Mouse (Mus musculus) mesoderm, embryonic 11.5 days (tissue): ENCODE data around the gene 2610028H24Rik.
A peak's percentile ranks its signal among the peaks of the same experiment; 100 is the strongest.

Source experiments
- DNase-seq: peaks from one replicate; pipeline ENCODE4 v3.0.0-alpha.2; 2012; ENCODE audit warnings: low read depth, low spot score

The 2610028H24Rik gene

DNA sequence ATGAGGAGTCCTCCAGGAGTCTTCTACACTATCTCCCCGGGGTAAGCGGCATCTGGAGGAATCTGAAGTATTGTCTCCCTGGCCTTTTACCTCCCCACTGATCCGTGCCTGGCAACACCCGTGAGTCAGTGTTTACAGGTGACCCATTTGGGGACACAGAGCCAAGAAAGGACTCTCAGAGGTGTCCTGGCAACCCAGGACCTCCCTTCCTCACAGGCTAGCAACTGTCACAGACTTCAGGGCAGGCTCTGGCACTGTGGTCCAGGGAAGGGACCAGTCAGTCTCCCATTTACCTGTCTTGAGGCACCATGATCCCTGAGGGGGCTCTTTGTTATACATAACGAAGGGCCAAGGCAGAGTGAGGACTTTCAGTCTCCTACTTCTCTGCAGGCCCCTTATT lies at the start of gene 2610028H24Rik:
Gene 2610028H24Rik (plus strand): TSS at position 231 of the 400 bp plus-strand sequence.
- DNase-seq = no peak

DNA sequence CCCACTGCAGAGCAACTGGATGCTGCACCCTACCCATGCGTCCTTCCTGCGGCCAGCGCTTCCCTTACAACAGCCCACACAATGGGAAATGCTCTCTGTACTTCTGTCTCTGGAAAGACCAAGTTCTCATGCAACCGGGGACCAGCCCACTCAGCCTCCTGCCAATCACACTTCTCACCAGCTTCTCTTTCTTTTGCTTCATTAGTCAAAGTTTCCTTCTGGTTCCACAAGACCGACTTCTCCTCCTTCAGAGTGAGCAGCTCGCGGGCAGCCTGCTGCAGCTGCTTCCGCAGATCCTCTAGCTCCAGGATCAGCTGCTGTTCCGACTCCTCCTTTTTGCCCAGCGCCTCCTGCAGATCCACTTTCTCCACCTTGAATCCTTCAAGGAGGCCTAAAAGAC lies 40.4 kb upstream of the 2610028H24Rik start:
- DNase-seq = no peak

DNA sequence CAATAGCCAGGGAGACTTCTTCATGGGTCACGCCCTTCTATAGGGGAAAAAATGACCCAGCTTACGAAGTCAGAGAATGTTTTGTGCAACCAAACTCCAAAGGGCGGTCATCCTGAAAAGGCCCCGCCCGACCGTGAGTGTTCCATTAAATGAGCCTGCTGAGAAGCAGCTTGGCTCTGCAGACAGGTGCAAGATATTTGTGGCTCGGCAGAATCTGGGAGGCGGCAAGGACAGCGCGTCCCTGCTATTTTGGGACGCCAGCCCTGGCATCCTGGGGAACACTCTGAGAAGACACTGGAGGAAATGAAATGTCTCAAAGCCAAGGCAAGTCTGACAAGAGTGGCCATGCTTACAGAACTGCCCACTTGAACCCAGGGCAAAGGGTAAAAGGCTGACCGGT lies 32.1 kb upstream of the 2610028H24Rik start:
- DNase-seq = no peak

DNA sequence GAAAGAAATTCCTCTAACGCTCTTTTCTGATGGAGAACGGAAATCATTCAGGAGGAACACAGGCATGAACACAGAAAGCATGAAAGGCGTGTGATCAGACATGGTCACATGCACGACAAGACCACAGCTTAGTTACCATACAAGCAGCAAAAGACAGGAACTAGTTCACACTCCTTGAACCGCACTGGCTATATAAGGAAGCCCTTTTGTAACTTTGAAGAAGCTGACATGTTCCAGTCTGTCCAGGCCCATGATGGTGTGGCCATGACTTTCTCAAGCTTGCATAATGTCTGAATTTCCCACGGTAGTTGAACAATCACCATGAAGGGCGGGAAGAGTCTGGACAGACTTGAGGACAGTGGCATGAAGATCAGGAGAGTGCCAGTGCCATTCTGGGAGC lies 23.2 kb upstream of the 2610028H24Rik start:
- no peak for DNase-seq

DNA sequence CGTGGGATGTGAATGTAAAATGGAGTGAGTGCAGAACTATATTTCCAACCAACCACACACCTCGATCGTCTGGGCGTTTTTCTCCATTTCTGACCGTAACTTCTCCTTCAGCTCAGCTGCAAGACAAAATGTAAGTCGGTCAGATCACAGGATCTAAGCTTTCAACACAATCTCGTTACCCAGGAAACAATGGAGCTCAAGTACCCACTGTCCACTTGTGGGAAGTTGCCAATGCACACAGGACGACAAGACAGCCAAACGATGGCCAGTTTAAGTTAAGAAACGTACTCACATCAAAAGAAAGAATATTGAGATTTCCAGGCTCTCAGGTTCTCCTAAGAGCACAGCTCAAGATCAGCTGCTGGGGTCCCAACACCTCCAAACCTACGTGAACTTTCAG lies 15.0 kb upstream of the 2610028H24Rik start:
- no peak for DNase-seq

DNA sequence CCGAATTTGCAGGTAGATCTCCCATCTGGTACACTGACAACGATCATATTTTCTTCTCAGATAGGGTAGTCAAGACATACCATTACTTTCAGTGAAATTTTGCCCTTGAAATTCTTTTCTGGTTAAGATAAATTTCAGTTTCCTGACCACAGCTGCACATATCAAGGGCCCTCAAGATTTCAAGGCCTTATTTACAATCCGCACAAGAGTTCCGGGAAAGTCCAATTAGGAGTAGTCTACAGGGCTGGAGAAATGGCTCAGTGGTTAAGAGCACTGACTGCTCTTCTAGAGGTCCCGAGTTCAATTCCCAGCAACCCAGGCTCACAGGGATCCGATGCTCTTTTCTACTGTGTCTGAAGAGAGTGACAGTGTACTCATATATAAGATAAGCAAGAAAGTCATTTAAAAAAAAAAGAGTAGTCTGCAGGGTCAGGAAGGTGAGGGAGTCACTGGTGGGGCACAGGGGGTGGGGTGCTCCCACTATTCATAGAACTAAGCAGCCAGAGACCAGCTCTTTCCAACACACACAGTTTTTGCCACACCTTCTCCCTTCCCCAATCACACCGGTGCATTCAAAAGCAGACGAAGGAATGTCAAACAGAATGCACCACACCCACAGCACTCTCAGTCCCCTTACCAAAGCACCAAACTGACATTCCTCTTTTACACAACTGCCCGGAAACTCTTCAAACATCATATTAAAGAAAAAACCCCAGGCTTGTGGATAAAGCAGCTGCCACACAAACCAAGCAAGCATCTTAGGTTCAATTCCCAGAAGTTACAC lies 9.6 kb upstream of the 2610028H24Rik start:
- DNase-seq = no peak

DNA sequence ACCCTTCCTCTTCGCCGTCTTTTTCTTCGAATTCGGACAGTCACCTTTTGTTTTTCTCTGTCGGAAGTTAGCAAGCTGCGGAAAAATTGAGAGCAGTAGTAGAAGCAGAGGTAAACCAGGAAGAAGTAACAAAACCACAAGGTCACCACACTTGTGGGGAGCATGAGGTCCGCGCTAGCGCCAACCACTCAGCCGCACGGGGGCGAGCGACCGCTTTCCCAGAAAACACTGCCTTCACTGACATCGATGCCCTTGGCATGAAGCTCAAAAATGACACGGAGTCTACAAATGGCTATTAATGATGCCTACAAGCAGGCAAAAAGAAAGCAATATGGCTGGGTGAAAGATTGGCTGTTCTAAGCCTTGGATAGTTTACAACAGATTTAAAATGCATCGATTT lies 8.6 kb upstream of the 2610028H24Rik start, which contains the start of gene AC141477.1:
Gene AC141477.1 (minus strand): TSS at position 164 of the 400 bp plus-strand sequence.
- DNase-seq = no peak

DNA sequence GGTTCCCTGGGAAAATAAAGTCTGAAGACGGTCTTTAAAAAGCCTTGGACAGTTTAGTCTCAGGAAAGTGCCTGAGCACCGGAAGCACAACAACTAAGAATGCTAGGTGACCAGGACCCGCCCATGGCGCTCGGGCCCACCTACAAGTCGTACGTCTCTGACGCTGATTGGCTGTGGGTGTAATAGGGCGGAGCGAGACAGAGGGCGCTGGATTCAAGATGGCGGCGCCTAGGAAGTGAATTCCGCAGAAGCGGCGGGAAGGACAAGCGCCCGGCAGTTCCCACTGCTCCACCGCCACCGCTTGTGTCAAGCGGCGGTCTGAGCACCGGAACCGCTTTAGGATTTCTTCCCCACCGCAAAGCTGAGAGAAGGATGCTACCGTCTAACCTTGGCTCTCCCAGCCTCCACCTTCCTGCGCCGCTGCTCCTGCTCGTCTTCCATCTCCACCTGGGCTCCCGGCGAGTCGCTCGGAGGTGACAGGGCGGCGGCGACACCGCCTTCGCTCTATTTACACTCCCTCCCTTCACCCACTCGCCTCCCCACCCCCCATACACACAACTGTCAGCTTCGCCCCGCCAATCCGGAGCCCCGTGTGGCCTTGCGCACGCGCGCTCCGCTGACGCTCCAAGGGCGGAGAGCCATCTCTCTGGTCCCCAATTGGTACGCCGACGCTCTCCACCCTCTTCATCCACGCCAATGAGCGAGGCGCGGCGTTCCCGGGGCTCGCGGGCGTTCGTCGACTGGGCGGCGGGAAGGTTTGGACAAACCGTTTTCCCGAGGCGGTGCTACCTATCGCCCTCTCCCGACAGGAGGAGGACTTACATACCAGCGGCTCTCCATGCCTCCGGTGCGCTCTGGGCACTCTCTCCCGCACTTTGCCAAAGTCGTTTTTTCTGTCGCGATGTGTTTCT lies 6.4 kb upstream of the 2610028H24Rik start, which contains the start of gene Pcnt:
Gene Pcnt (minus strand): TSS at position 609 of the 911 bp plus-strand sequence.
- DNase-seq = peak; percentile 99

DNA sequence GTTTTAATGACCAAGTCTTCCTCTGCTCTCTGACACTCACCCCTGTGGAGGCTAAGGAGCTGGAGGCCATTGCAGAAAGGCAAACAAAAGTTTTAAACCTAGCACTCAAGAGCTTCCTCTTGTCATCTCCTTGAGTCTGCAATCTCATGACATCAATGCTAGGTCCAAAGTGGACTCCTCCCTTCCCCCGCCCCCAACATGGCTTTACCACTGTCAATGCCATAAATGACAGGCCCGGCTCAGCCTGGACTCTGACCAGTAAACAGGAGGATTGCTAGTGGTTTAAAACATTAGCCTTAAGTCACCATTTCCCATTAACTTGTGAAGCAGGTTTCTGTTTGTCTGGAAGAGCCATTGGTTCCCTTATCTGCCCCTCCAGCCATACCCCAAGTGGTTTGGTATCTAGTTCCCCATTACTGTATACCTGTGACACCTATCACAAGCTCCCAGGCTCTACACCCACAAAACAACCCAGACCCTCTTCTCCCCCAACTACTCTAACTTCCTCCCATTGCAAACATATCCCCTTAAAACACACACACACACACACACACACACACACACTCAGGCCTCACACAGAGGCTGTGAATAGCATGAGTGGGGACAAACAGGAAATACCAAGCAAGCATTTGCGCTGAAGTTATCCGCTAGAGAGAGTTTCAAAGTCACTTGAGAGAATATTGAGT lies 2.7 kb upstream of the 2610028H24Rik start:
- DNase-seq = no peak

DNA sequence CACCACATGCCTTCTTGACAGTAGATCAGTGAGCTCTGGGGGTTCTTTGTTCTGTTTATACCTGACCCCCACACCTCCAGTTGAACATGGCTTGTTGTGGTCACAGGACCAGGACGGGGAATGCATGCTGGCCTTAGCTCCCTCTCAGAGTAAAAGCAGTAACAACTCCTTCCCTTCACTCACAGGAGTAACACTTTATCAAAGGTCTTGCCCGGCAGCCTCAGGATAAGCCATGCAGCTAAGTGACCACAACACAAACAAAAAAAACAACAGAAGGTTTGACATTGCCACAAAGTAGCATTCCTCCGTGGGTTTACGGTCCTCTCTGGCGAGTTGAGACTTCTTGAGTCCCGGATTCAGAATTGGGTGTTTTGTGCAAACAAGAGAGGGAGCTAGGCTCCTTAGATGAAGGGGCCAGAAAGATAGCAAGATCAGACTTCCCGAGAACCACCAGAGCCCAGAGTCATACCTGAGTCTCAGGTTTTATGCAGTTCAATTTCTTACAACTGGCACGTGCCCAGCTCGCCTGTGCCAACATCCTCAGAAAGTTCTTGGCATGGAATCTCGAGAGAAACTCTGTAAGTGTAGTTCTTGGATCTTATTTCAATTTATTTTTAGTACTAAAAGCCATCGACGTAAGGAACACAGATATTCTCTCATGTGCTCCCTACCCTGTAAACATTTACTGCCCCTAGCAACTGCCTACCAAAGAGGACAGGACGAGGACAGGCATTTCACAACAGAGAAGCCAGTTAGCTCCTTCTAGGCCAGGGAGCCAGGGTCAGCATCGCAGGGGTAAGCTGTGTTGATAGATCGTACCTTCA lies 1.3 kb upstream of the 2610028H24Rik start:
- no peak for DNase-seq

DNA sequence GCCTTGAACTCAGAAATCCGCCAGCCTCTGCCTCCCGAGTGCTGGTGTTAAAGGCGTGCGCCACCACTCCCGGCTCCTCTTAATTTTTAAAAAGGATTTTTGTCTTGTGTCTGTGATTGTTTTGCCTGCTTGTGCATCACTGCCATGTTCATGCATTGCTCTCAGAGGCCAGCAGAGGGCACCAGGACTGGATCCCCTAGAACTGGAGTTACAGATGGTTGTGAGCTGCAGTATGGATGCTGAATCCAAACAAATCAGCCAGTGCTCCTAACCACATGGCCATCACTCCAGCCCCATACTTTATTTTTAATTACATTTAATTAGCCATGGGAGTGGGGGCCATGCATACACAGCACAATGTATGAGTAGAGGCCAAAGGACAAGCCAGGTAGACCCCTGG lies 6.4 kb downstream of the 2610028H24Rik start:
- DNase-seq = peak; percentile 57

DNA sequence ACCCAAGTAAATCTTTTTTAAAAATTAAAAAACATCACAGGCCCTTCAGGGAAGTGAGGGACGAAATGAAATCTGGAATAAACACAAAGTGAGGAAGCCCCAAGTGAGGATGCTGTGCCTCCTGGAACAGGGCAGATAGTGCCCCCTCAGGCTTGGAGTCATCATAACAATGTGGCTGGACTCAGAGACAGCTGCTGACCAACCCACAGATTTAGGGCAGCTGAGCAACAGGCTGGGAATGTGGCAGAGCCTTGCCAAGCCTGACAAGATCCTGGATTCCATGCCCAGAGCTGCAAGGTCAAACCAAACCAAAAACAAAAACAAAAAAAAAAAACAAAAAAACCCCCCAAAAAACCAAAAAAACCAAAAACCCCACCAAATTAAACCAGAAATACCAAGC lies 12.4 kb downstream of the 2610028H24Rik start:
- no peak for DNase-seq

DNA sequence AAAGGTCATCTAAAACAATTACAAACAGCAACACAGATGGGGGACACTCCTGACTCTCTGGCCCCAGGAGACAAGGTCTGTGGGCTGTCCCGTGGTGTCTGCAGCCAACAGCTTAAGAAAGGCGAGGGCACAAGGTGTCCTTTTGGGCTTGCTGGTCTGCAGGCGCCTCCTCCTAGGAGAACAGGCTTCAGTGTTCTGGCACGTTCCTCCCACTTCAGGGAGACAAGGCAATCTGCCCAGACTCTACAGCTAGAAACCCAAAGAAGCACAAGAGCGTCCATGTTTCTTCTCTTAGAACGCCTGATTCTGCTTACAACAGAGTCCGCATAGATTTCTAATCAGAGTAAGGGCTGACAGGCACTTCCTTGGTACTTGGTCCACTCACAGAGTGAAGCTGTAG lies 13.4 kb downstream of the 2610028H24Rik start:
- DNase-seq = no peak

DNA sequence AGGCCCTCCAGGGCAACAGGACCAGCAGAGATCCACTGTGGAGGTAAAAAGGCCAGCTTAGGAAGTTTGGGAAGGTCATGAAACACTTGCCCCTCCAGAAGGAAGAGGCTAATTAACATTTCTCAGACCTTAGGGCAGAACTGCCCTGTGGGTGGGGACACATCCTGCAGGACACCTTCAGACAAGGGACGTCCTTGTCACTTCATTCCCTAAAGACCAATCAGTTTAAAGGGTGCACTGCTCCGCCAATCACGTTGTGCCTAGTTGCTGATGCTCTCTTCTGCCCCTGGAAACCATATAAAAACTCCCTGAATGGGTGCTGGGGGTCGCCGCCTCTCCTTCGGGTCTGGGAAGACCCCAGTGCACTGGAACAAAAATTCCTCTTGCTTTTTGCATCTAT lies 13.8 kb downstream of the 2610028H24Rik start:
- no peak for DNase-seq

DNA sequence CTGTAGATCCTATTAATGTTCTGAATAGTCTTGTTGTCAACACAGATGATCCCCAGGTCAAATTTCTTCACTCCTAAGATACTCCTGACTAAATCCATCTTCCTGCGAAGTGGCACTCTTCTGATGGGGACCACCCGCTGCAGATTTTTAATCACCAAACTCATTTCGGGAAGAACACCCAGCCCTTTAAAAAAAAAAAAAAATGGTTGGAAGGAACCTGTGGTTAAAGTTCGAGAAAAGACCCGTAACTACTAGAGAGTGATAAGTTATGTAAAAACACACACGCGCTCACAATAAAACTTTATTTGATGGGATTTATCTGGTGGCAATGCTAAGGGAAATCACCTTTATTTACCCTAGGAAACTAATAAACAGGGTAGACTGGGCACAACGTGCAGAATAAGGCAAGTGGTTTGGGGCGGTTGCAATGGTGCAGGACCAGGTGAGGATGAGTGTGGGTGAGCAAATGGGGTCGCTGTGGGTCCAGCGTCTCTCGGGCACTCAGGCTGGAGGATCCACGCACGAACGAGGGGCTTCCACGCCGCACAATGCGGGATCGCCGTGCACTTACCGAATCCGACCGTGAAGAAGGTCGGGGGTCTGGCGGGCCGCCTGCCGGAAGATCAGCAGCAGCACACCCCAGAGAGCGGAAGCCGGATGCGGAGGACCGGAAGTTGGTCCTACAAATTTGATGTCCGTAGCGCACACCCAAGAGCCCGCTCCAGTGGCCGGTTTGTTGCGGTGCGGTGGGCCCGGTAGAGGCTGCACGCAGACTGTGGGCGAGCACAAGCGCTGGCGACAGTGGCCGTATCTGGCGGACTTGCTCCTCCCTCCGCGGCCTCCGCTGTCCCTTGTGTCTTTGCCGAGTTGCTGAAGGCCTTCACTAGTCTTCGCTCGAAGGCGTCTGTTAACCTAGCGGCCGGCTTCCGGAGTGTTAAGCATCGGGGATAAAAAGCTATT lies 19.6 kb downstream of the 2610028H24Rik start, which contains the start of the genes Mcm3ap and Ybey:
Gene Mcm3ap (plus strand): TSS at position 725 of the 960 bp plus-strand sequence.
Gene Ybey (minus strand): TSS at position 912 of the 960 bp plus-strand sequence.
- DNase-seq = peak; percentile 95

DNA sequence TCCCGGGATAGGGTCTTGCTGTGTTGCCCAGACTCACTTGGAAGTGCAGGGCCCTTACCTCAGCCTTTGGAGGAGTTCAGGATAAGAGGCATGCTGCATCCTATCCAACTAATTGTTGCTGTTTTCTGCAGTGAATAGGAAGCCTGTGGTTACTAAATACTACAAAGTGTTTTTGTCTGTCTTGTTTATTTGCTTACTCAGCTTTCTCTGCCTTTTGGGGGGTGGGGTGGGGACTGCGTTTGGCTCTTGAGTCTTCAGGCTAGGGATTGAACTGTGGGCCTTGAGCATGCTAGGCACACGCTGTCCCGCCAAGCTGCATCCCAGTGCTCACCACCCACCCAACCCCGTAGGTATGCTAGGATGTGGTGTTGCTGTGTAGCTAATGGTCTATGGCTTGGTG lies 24.9 kb downstream of the 2610028H24Rik start:
- DNase-seq = no peak

DNA sequence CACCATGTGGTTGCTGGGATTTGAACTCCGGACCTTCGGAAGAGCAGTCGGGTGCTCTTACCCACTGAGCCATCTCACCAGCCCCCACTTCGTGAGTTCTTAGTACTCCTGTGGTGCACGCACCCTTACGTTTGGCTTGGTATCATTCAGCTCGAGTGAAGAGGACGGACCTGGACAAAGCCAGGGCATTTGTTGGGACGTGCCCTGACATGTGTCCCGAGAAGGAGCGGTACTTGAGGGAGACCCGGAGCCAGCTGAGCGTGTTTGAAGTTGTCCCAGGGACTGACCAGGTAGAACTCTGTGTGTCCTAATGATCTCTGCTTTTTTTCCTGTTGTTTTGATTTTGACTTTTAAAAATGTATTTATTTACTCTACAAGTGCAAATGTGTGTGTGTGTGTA lies 32.0 kb downstream of the 2610028H24Rik start:
- no peak for DNase-seq

DNA sequence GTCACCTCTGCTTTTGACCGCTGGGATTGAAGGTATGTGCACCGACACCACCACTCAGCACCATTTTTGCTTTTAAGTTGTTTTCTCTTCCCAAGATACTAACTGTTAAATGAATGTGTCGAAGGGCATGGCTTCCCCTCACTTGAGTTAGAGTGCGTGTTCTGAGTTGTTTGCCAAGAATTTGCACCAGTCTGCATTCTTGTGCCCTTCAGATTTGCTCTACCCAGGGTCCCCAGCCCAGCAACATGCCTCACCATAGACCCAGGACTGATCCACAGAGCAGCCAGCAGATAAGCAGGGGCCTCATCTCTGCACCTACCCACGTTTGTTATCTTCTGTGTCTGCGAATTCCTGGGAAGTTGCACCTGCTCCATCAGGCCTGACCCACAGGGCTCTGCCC lies 32.6 kb downstream of the 2610028H24Rik start:
- DNase-seq = no peak

DNA sequence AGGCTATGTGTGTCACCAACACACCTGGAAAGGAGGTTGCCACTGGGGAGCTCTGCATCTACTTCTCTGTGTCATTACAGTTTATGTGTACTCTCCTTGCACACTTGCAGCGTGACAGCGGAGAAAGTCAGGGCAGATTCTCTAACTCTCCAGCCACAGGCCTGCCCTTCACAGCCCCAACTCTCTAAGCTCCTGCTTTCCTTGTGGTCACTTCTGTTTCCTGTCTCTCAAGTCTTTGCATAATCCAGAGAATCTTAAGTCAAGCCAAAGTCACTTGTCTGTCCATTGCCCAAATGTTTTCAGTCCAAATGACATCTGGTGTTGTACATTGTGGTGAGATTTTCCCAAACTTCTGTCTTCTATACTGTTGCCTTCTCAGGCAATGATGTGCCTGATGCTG lies 37.4 kb downstream of the 2610028H24Rik start:
- DNase-seq = no peak

DNA sequence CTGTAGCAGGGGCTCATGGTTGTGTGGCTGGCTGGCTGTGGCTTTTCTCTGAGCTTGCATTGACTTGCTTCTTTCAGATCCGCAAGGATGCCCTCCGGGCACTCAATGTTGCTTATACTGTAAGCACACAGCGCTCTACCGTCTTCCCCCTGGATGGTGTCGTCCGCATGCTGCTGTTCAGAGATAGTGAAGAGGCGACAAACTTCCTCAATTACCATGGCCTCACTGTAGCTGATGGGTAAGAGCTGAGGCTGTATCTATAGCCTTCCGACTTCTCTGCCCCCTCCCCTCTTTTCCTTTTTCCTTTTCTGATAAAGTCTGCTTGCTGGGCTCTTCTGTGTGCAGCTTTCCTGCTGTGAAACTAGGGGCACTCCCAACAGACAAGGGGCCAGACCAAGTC lies 39.4 kb downstream of the 2610028H24Rik start:
- no peak for DNase-seq
